Comparison of ENCODE assay signal across 24 mouse cellular contexts in genomic region chr11:72861236-72861635, GRCm38 (mm10).
"Had no signal": no experiment of that assay in that cellular context is flagged by ENCODE, and none has a peak within 500 bp of the region (broad histone marks: within the 10 kb centered on the region; RNA-seq: fewer than 3 reads in every experiment).

No protein-coding gene starts in this region.

- H3K27ac ChIP-seq: limb, embryonic 10.5 days; limb, embryonic 13.5 days; liver, embryonic 12.5 days; liver, embryonic 15.5 days; lung, embryonic 15.5 days; midbrain, embryonic 10.5 days; midbrain, embryonic 13.5 days; neural tube, embryonic 13.5 days; stomach, postnatal 0 days had no signal

- H3K4me3 ChIP-seq: limb, embryonic 10.5 days; limb, embryonic 13.5 days; liver, embryonic 12.5 days; liver, embryonic 15.5 days; lung, embryonic 15.5 days; megakaryocyte, embryonic 14.5 days; midbrain, embryonic 10.5 days; midbrain, embryonic 13.5 days; myocyte; neural tube, embryonic 13.5 days had no signal

- ATAC-seq: intestine, embryonic 16.5 days; liver, embryonic 12.5 days; midbrain, embryonic 13.5 days; midbrain, embryonic 16.5 days had no signal

- DNase-seq: kidney, adult 18-20 months; kidney, adult 9 months; kidney, postnatal 14 days; kidney, postnatal 4 days; liver; lung, adult 18-20 months; lung, postnatal 10 days; lung, postnatal 36 days; retina, postnatal 1 day; right cerebral cortex, postnatal 4 days; thymus, postnatal 25 days had no signal
